In genomic region chr8:84413886-84414851, GRCm38 (mm10) we compare ENCODE assay signal across 7 mouse cellular contexts. TPM values are rescaled to one million over a fixed set of nuclear protein-coding genes. Genes with fewer than 3 reads are reported as not detected.
DNase-seq lines count a peak whose midpoint lies in the region; ATAC-seq and TF ChIP-seq lines count a peak whose summit lies in the region.

No protein-coding gene starts in this region.

- TF ChIP-seq CTCF in gastrocnemius, adult 2 months (IDR thresholded peaks at IDR 0.05): no peak

- peak overlapping the region; percentile 81 for H3K4me3 ChIP-seq in gastrocnemius, adult 2 months
- H3K4me3 ChIP-seq in hindbrain, embryonic 16.5 days (ENCODE audit: low read length): peak overlapping the region; percentile 78
- H3K4me3 ChIP-seq in midbrain, embryonic 10.5 days: peak overlapping the region; percentile 84
- H3K4me3 ChIP-seq in stomach, embryonic 15.5 days (replicated peaks): peak overlapping the region; percentile 54

- 2% methylated on average over 66 of the region's 72 CpGs for WGBS in hindbrain, embryonic 16.5 days
- 1% methylated on average over 72 of the region's 72 CpGs for WGBS in midbrain, embryonic 10.5 days
- 2% methylated on average over 66 of the region's 72 CpGs for WGBS in stomach, embryonic 15.5 days

- H3K4me1 ChIP-seq in hindbrain, embryonic 16.5 days (ENCODE audit: control insufficient read depth, insufficient read depth, low read depth, low read length): peaks cover 22% of the 10 kb centered on the region
- H3K4me1 ChIP-seq in midbrain, embryonic 10.5 days: peaks cover 31% of the 10 kb centered on the region
- H3K4me1 ChIP-seq in stomach, embryonic 15.5 days: peaks cover 14% of the 10 kb centered on the region

- intact Hi-C loops in gastrocnemius, adult 2 months (cut with DNase I): no loop called here
- intact Hi-C loops in left cerebral cortex, postnatal 36 days (cut with DNase I): no loop called here

- H3K27me3 ChIP-seq in hindbrain, embryonic 16.5 days (replicated peaks; ENCODE audit: control insufficient read depth, insufficient read depth, low read length): no peaks in the 10 kb centered on the region
- H3K27me3 ChIP-seq in midbrain, embryonic 10.5 days (ENCODE audit: low read depth, poor library complexity, severe bottlenecking): peaks cover 46% of the 10 kb centered on the region
- peaks cover 47% of the 10 kb centered on the region for H3K27me3 ChIP-seq in stomach, embryonic 15.5 days (replicated peaks)

- peak overlapping the region; percentile 90 for H3K9ac ChIP-seq in hindbrain, embryonic 16.5 days (ENCODE audit: low read depth, low read length)
- peak overlapping the region; percentile 32; the same call in 1 of the 2 replicates for H3K9ac ChIP-seq in stomach, embryonic 15.5 days

- peak; percentile 78 for ATAC-seq in hindbrain, embryonic 16.5 days
- peak; percentile 68 for ATAC-seq in stomach, embryonic 15.5 days (ENCODE audit: insufficient read depth, low FRiP score, low read depth)

- H3K9me3 ChIP-seq in hindbrain, embryonic 16.5 days (ENCODE audit: control insufficient read depth, low read length): no peaks in the 10 kb centered on the region
- H3K9me3 ChIP-seq in midbrain, embryonic 10.5 days (replicated peaks): peaks cover 5% of the 10 kb centered on the region
- H3K9me3 ChIP-seq in stomach, embryonic 15.5 days: no peaks in the 10 kb centered on the region

- H3K4me2 ChIP-seq in hindbrain, embryonic 16.5 days (ENCODE audit: low read length): peak overlapping the region; percentile 85
- peak overlapping the region; percentile 99 for H3K4me2 ChIP-seq in stomach, embryonic 15.5 days

- 0 out of 2 replicates have a peak, but pooled peaks cover 2% of the 10 kb centered on the region for H3K36me3 ChIP-seq in hindbrain, embryonic 16.5 days (ENCODE audit: control insufficient read depth, insufficient read depth, low read length)
- peaks cover 6% of the 10 kb centered on the region; the same call in 1 of the 2 replicates for H3K36me3 ChIP-seq in midbrain, embryonic 10.5 days
- H3K36me3 ChIP-seq in stomach, embryonic 15.5 days: no peaks in the 10 kb centered on the region

- H3K27ac ChIP-seq in gastrocnemius, adult 2 months: peak overlapping the region; percentile 63
- H3K27ac ChIP-seq in hindbrain, embryonic 16.5 days (ENCODE audit: low read depth, low read length): peak overlapping the region; percentile 82
- H3K27ac ChIP-seq in midbrain, embryonic 10.5 days (replicated peaks): peak overlapping the region; percentile 92
- H3K27ac ChIP-seq in stomach, embryonic 15.5 days: peak overlapping the region; percentile 40; the same call in 1 of the 2 replicates

- DNase-seq in adrenal gland, postnatal 25 days: peak; percentile 45
- DNase-seq in cerebellum, postnatal 25 days: peak; percentile 86 to 88
- peak; percentile 54 for DNase-seq in gastrocnemius, adult 2 months
- peak; percentile 75 to 80 for DNase-seq in left cerebral cortex, postnatal 36 days (ENCODE audit: low spot score in 2 of 2)
- DNase-seq in midbrain, embryonic 10.5 days (ENCODE audit: low spot score): peak; percentile 78

RNA-seq across cellular contexts. Expression of gene Cacna1a, which starts 25.9 kb away (rescaled TPM):
- total RNA-seq in adrenal gland, postnatal 25 days (2021): 4.9 and 8.0 TPM in 2 replicates
- total RNA-seq in gastrocnemius, adult 2 months (2021): 1 to 10 TPM; 4.7 to 6.1 TPM
- 15.7 and 17.1 TPM in 2 replicates for polyA plus RNA-seq in hindbrain, embryonic 16.5 days (2015; fragmentation: Nextera tagmentation; extraction: Ambion mirVana)
- 100 to 1,000 TPM; 219 to 272 TPM for total RNA-seq in left cerebral cortex, postnatal 36 days (2021)
- polyA plus RNA-seq in midbrain, embryonic 10.5 days (2016; fragmentation: Nextera tagmentation; extraction: Ambion mirVana): 6.9 and 9.2 TPM in 2 replicates
- polyA plus RNA-seq in stomach, embryonic 15.5 days (2015; fragmentation: Nextera tagmentation; extraction: Ambion mirVana): 4.1 and 5.3 TPM in 2 replicates

Comparison
In these comparisons a context has a peak if more than half of its experiments do, and no peak if none do; other contexts are left out.
1. Peak in every context shown above with its lines: DNase-seq, ATAC-seq, H3K4me3 ChIP-seq and H3K27ac ChIP-seq.
2. H3K27ac ChIP-seq: peak in every context shown above with its lines; median percentile 92 in midbrain, embryonic 10.5 days; 82 in hindbrain, embryonic 16.5 days; 63 in gastrocnemius, adult 2 months; 40 in stomach, embryonic 15.5 days.
3. RNA of gene Cacna1a, which starts 25.9 kb away (total RNA-seq): 219 to 272 TPM in left cerebral cortex, postnatal 36 days; 4.9 to 8.0 TPM in adrenal gland, postnatal 25 days and 4.7 to 6.1 TPM in gastrocnemius, adult 2 months; every median in the first group is over 10 times any median in the second.